Mouse (Mus musculus): ENCODE measurements around the gene Mpg. TPM values are rescaled to one million over a fixed set of nuclear protein-coding genes. Genes with fewer than 3 reads are reported as not detected.

The Mpg gene
- polyA plus RNA-seq, 1 experiment, result 21.0 TPM

DNA sequence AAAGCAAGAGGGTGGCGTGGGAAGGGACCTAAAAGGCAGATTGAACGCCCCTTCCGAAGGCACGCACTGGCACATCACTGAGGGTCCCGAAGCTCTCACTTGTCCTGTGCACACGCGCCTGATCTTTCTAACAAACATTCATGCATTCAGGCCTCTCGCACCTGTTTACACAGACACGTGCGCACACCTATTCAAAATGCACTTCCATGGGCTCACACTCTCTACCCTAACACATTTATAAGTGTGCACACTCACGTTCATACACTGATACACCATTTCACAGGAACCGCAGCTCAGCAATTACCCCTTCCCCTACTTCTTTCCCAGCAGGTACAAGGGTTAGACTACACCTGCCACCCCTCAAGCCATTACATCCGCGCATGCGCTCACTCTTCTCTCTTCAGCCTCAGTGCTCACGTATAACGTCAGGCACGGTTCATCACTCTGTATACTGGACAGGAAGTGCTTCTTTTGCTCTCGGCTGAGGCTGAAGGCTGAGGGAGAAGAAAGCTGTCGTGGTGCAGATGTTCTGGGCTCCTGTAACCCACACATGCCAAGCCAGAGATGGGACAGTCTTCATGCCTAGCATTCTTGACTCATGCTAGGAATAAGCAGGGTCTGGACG lies 3.6 kb upstream of the Mpg start:
- no peak for DNase-seq
- no peak for TF ChIP-seq POLR2A (IDR thresholded peaks at IDR 0.05; ENCODE audit: control insufficient read depth, extremely low read depth, insufficient read depth, low read length, poor library complexity)
- TF ChIP-seq CTCF (IDR thresholded peaks at IDR 0.05; ENCODE audit: borderline replicate concordance, control insufficient read depth, extremely low read depth, insufficient read depth, low read length, poor library complexity), result no peak
- H3K4me3 ChIP-seq (ENCODE audit: control insufficient read depth, insufficient read depth, low read length), result no peak overlapping the region
- peaks cover 34% of the 10 kb centered on the region for H3K4me1 ChIP-seq (replicated peaks; ENCODE audit: control insufficient read depth, insufficient read depth, low read length)
- H3K36me3 ChIP-seq (ENCODE audit: control insufficient read depth, insufficient read depth, low read length), result no peaks in the 10 kb centered on the region
- WGBS, result 29% methylated on average over 21 of the region's 21 CpGs
- H3K27ac ChIP-seq (ENCODE audit: control insufficient read depth, insufficient read depth, low read length), result no peak overlapping the region
- H3K27me3 ChIP-seq (ENCODE audit: control insufficient read depth, insufficient read depth, low read length), result peaks cover 25% of the 10 kb centered on the region

- DNase-seq, result no peak
- no peak for TF ChIP-seq CTCF (IDR thresholded peaks at IDR 0.05; ENCODE audit: borderline replicate concordance, control insufficient read depth, extremely low read depth, insufficient read depth, low read length, poor library complexity)
- TF ChIP-seq POLR2A (IDR thresholded peaks at IDR 0.05; ENCODE audit: control insufficient read depth, extremely low read depth, insufficient read depth, low read length, poor library complexity), result no peak
- H3K27ac ChIP-seq (ENCODE audit: control insufficient read depth, insufficient read depth, low read length), result no peak overlapping the region
- peaks cover 25% of the 10 kb centered on the region for H3K27me3 ChIP-seq (ENCODE audit: control insufficient read depth, insufficient read depth, low read length)
- 75% methylated on average over 4 of the region's 4 CpGs for WGBS
- H3K4me3 ChIP-seq (ENCODE audit: control insufficient read depth, insufficient read depth, low read length), result no peak overlapping the region
- H3K4me1 ChIP-seq (replicated peaks; ENCODE audit: control insufficient read depth, insufficient read depth, low read length), result peaks cover 34% of the 10 kb centered on the region
- H3K36me3 ChIP-seq (ENCODE audit: control insufficient read depth, insufficient read depth, low read length), result no peaks in the 10 kb centered on the region
Measured at GRCm38 (mm10) chr11:32223297-32223967, 2.9 kb upstream of the Mpg start.

GRCm38 (mm10) chr11:32224468-32225139 lies 1.7 kb upstream of the Mpg start:
- H3K4me1 ChIP-seq (replicated peaks; ENCODE audit: control insufficient read depth, insufficient read depth, low read length), result peaks cover 34% of the 10 kb centered on the region
- H3K4me3 ChIP-seq (ENCODE audit: control insufficient read depth, insufficient read depth, low read length), result no peak overlapping the region
- 14% methylated on average over 4 of the region's 4 CpGs for WGBS
- DNase-seq, result no peak
- H3K27ac ChIP-seq (ENCODE audit: control insufficient read depth, insufficient read depth, low read length), result no peak overlapping the region
- peaks cover 25% of the 10 kb centered on the region for H3K27me3 ChIP-seq (ENCODE audit: control insufficient read depth, insufficient read depth, low read length)
- no peaks in the 10 kb centered on the region for H3K36me3 ChIP-seq (ENCODE audit: control insufficient read depth, insufficient read depth, low read length)
- TF ChIP-seq CTCF (IDR thresholded peaks at IDR 0.05; ENCODE audit: borderline replicate concordance, control insufficient read depth, extremely low read depth, insufficient read depth, low read length, poor library complexity) (no peak), POLR2A (IDR thresholded peaks at IDR 0.05; ENCODE audit: control insufficient read depth, extremely low read depth, insufficient read depth, low read length, poor library complexity) (no peak)

GRCm38 (mm10) chr11:32225222-32226104 lies 842 bp upstream of the Mpg start:
- no peak overlapping the region for H3K4me3 ChIP-seq (ENCODE audit: control insufficient read depth, insufficient read depth, low read length)
- 57% methylated on average over 7 of the region's 7 CpGs for WGBS
- H3K4me1 ChIP-seq (replicated peaks; ENCODE audit: control insufficient read depth, insufficient read depth, low read length), result peaks cover 34% of the 10 kb centered on the region
- H3K27ac ChIP-seq (ENCODE audit: control insufficient read depth, insufficient read depth, low read length), result no peak overlapping the region
- DNase-seq, result peak; percentile 16
- peaks cover 3% of the 10 kb centered on the region; the same call in 1 of the 2 replicates for H3K36me3 ChIP-seq (ENCODE audit: control insufficient read depth, insufficient read depth, low read length)
- TF ChIP-seq CTCF (IDR thresholded peaks at IDR 0.05; ENCODE audit: borderline replicate concordance, control insufficient read depth, extremely low read depth, insufficient read depth, low read length, poor library complexity) (no peak), POLR2A (IDR thresholded peaks at IDR 0.05; ENCODE audit: control insufficient read depth, extremely low read depth, insufficient read depth, low read length, poor library complexity) (no peak)
- peaks cover 25% of the 10 kb centered on the region for H3K27me3 ChIP-seq (ENCODE audit: control insufficient read depth, insufficient read depth, low read length)

GRCm38 (mm10) chr11:32227041-32227440 lies 736 bp downstream of the Mpg start:
- Histone ChIP-seq H3K27me3 (ENCODE audit: control insufficient read depth, insufficient read depth, low read length) (peaks cover 11% of the 10 kb centered on the region; the same call in 1 of the 2 replicates), H3K27ac (ENCODE audit: control insufficient read depth, insufficient read depth, low read length) (no peak overlapping the region), H3K36me3 (ENCODE audit: control insufficient read depth, insufficient read depth, low read length) (peaks cover 9% of the 10 kb centered on the region; the same call in 1 of the 2 replicates), H3K4me3 (ENCODE audit: control insufficient read depth, insufficient read depth, low read length) (peak overlapping the region; percentile 72), H3K4me1 (replicated peaks; ENCODE audit: control insufficient read depth, insufficient read depth, low read length) (peaks cover 26% of the 10 kb centered on the region)
- DNase-seq, result no peak
- TF ChIP-seq CTCF (IDR thresholded peaks at IDR 0.05; ENCODE audit: borderline replicate concordance, control insufficient read depth, extremely low read depth, insufficient read depth, low read length, poor library complexity) (no peak), POLR2A (IDR thresholded peaks at IDR 0.05; ENCODE audit: control insufficient read depth, extremely low read depth, insufficient read depth, low read length, poor library complexity) (no peak)
- WGBS, result 33% methylated on average over 1 of the region's 1 CpGs

DNA sequence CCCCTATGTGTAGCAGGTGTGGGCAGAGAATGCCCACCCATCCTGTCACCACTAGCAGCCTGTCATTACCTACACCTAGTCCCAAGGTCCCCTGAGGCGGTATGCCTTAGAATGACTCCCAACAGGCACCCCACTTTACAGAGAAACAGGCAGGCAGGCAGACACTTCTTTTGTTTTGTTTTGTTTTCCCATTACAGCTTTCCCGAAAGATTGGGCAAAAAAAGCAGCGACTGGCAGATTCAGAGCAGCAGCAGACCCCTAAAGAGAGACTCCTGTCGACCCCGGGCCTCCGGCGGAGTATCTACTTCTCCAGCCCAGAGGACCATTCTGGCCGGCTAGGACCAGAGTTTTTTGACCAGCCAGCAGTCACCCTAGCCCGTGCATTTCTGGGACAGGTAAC lies 1.2 kb downstream of the Mpg start:
- no peak for TF ChIP-seq POLR2A (IDR thresholded peaks at IDR 0.05; ENCODE audit: control insufficient read depth, extremely low read depth, insufficient read depth, low read length, poor library complexity)
- no peak for TF ChIP-seq CTCF (IDR thresholded peaks at IDR 0.05; ENCODE audit: borderline replicate concordance, control insufficient read depth, extremely low read depth, insufficient read depth, low read length, poor library complexity)
- WGBS, result 97% methylated on average over 9 of the region's 9 CpGs
- no peak overlapping the region for H3K4me3 ChIP-seq (ENCODE audit: control insufficient read depth, insufficient read depth, low read length)

More for the DNA sequence above, 1.2 kb downstream of the Mpg start:
- peaks cover 21% of the 10 kb centered on the region for H3K4me1 ChIP-seq (replicated peaks; ENCODE audit: control insufficient read depth, insufficient read depth, low read length)
- H3K36me3 ChIP-seq (ENCODE audit: control insufficient read depth, insufficient read depth, low read length), result peaks cover 14% of the 10 kb centered on the region; the same call in 1 of the 2 replicates
- no peak overlapping the region for H3K27ac ChIP-seq (ENCODE audit: control insufficient read depth, insufficient read depth, low read length)
- no peak for DNase-seq
- H3K27me3 ChIP-seq (ENCODE audit: control insufficient read depth, insufficient read depth, low read length), result peaks cover 11% of the 10 kb centered on the region; the same call in 1 of the 2 replicates
